Mouse (Mus musculus) frontal cortex, postnatal 14 days (tissue): Measurements from ENCODE around the gene Nme4.
"Not testable (repeated sequence)": the region's sequence is repeated elsewhere in the genome, so short reads cannot be mapped to it uniquely, and the experiment has no call there.

Experiments used
- DNase-seq, 2 experiments: peaks; one replicate each; pipeline ENCODE4 v3.0.0; 2022; ENCODE audit warnings: low spot score in 2 of 2

Nme4 gene

DNA sequence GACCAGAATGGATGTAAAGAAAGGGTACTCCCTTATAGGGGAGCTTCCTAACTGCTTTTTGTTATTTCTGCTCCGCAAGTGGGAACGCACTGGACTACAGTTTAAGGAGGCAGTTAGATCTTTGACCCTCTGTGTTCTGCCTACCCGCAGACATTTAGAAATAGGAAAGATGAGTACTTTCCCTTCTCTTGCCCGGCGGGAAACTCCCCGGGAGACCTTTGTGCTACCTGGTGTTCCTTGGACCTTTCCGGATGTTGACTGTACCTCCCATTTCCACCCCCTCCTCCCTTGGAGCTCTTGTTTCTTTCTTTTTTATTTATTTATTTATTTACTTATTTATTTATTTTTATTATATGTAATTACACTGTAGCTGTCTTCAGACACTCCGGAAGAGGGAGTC lies 18.7 kb upstream of the Nme4 start:
- DNase-seq, result no peak

DNA sequence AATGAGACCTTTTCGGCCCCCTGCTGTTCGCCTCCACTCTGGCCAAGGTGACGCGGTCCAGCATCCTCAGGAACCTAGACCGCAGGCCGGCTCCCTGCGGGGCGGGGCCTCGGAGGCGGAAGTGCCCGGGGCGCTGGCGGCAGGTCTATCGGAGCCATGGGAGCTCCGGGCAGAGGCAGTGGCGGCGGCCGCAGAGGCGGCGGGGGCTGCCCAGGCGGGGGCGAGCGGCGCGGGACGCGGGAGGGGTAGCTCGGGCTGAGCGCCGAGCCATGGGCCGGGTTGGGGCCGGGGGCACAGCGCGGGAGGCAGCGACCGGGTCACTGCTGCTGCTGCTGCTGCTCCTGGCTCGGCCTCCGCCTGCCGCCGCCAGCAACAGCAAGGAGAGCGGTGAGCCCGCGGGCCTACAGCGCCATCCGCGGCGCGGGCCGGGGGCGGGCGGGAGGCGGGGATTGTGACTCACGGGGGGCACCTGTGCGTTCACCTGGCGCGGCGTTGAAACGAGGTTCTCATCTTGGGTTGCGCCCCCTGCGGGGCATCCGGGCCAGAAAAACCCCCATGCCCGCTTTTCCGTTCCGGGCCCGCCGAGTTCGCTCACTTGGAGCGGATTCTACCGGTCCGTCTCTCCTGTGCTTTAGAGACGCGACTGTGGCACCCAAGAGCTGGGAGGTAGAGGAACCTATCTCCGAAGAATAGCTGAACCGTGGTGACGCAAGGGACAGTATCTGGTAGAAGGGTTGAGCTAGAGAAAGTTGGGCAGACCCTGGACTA lies 18.0 kb upstream of the Nme4 start, which contains the start of gene Tmem8:
TSS of gene Tmem8 (plus strand) at position 119 of the 768 bp plus-strand sequence.
- DNase-seq, result peak in 1 of 2 experiments; percentile 63

DNA sequence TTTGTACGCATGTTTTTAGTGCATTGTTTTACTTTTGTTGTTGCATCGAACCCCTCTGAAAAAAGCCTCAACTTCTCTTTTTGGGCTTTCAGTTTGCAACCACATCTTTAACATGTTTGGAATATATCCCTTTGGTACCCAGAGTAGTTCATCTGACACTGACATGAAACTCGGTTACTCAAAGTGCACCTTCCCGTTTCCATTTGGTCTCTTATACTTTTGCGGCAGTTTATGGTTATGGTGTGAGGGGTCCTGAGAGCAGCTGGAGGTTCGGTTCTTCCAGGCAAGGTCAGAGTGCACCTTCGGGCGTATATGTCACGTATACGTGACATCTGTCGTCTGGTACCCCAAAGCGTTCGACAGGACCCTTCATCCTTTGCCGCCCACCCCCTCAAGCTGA lies 17.3 kb upstream of the Nme4 start:
- no peak for DNase-seq

DNA sequence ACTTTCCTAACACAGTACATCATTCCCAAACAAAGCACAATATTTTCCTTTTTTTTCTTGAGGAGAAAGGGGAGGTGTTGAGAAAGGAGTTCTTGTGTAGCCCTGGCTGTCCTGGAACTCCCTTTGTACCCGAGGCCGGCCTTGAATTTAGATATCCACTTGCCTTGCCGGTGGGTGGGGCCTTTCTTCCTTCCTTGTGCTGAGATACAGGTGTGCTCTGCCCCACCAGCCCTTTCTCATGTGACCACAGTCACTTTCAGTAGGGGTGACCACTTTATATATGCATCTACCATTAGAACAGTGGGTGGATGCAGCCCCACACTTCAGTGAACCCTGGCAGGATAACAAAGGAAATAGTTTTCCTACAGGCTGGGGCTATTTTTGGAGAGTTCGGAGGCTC lies 16.3 kb upstream of the Nme4 start:
- DNase-seq, result no peak

DNA sequence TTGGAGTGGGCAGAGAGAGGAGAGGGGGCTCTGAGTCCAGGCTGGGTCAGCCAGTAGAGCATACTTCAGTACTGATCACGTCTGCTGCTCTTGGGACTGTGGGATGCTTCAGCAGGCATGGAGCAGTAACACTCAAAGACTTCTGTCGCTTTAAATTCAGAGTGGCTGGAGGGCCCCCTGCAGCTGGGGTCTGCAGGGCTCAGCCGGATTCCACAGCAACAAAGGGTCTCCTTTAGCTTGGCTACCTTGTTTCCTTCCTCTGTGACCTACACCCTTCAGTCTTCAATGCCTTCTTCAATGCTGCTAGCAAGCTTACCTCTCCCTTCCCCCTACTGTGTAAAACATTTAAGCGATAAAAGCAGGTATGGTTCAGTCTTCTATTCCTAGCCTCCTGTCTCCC lies 15.6 kb upstream of the Nme4 start:
- DNase-seq, result no peak

DNA sequence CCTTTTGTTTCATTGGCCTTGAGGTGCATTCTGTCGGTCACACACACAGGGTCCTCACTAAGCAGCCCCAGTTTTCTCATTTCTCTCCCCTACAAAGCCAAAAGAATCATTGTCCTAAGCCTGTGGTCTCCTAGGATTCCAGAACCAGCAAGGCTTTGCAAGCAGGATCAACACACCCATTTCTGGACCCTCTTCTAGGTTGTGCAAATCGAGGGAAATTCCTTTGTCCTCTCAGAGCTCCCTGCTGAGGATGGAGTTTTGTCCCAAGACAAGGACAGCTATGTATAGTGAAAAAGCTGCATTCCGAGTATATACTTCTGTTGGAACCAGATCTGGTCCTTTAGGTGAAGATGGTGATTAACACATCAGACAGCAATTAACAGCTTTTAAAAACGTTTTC lies 14.8 kb upstream of the Nme4 start:
- DNase-seq, result no peak

DNA sequence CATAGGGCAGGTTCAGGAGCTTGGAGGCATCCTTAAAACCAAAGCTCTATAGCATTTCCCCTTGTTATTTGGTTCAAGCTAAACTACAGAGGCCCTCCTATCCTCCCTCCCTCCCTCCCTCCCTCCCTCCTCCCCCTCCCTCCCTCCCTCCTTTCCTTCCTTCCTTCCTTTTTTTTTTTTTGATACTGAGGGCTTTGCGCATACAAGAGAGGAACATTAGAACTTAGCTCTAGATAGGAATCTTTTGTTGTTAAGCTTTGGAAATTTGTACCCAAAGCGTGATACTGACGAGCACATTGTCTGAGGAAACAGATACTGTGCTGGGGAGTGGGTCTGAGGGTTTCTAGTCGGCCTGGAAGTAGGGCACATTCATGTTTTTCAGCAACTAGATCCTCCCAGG lies 10.2 kb upstream of the Nme4 start:
- no peak for DNase-seq

DNA sequence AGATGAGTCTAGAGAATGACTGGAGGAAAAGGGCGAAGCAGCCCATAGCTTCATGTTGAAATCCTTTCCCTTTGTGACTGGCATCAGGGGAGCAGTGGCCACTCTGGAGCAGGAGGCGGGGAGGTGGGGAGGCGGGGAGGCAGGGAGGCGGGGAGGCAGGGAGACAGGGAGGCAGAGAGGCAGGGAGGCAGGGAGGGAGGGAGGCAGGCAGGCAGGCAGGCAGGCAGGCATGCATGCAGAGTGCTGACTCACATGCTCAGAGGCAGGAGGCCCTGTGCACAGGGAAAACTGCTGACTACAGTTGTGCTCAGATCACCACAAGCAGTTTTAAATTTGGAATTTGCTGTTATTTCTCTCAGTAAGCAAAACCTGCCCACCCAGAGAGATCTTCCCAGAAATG lies 6.1 kb upstream of the Nme4 start:
- DNase-seq, result no peak

DNA sequence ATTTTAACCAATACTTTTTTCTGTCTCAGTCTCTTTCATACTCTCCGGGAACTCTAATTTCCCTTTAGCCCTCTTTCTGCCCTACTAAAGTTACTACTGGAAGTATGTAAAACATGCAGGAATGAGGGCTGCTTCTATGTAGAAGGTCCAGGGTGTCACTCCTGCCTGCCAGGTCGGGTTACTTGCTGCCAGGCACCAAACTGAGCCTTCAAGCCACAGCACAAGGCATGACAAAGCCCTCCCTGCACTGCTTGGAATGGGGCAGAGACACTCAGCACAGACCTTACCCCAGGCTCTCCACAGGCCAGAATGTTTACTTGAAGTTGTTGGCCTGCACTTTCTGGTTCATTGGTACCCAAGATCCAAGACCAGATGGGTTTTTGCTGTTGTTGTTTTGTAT lies 4.8 kb upstream of the Nme4 start:
- DNase-seq, result no peak

DNA sequence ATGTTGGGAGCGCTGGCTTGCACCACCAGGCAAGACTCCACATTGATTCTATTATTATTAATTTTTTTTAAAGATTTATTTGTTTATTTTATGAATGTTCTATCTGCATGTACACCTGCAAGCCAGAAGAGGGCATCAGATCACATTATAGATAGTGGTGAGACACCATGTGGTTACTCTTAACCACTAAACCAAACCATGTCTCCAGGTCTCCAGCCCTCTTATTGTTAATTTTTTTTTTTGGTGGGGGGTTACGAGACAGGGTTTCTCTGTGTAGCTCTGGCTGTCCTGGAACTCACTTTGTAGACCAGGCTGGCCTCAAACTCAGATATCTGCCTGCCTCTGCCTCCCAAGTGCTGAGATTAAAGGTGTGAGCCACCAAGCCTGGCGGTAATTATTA lies 3.9 kb upstream of the Nme4 start:
- DNase-seq, result not testable (repeated sequence)

DNA sequence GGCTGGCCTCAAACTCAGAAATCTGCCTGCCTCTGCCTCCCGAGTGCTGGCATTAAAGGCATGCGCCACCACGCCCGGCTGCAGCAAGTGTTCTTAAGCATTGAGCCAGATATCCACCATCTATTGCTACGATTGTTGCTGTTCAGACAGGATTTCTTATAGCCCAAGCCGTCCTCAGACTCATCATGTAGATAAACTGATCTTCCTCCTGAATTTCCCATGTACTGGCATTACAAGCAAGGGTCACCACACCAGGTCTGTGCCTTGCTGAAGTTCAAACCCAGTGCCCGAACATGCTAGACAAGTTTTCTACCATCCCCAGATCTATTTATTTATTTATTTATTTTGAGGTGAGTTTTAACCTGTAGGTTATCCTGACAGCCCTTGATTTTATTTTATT lies 3.1 kb upstream of the Nme4 start:
- DNase-seq, result no peak

DNA sequence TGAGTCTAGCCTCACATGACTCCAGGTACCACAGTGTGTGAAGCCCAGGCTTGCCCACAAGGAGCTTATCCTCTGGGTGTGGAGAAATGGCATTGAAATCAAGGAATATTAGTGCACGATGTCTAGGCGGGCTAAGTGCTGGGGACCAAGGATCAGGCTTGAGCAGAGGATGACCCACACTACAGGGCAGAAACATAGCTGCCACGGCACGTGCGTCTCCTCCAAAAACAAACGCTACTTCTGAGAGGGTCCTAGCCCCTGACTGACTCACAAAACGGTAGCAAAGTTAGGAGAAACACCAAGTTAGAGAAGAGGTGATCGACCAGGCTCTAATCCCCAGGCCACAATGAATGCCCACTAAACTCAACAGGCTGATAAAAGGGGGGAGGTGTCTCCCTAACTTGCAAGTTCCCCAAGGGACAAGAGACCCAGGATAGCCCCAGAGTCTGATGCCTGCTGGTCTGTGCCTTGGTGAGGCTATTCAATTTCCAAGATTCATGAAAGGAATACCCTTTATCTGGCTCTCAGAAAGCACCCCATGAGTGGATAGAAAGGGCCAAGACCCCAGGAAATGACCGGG lies 781 bp downstream of the Nme4 start:
- no peak for DNase-seq

DNA sequence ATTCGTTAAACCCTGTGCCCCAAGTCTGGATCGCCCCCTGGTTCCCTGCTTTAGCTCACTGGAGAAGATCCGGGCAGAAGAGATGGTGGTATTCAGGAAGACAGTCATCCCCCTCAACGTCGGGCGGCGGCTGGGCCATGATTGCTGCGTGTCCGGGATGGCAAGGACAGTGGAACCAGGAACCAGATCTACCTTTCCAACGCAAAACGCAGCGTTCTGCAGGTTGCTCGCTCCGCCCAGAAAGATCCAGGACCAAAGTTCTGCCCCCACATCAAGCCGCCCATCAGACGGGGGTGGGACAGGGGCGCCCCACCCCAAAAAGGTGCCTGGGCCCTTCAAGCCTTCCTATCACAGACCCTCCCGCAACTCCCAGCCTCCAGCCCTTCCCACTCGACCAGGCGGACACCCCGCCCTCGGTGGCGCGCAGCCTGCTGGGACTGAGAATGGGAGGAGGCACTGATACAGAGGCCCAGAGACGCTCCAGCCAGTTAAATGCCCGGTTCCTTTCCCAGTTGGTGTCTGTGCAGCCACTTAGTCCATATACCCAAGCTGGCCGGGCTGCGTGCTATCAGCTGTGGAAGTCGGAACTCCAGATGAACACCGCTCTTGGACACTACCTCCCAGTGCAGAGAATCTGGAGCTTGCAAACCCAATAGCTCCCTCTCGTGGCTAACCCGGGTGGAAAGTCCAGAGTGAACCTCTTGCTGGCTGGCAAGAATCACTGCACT lies 5.3 kb downstream of the Nme4 start, which contains the start of gene Decr2:
TSS of gene Decr2 (minus strand) at position 433 of the 728 bp plus-strand sequence.
- DNase-seq, result peak; percentile 78 to 86

DNA sequence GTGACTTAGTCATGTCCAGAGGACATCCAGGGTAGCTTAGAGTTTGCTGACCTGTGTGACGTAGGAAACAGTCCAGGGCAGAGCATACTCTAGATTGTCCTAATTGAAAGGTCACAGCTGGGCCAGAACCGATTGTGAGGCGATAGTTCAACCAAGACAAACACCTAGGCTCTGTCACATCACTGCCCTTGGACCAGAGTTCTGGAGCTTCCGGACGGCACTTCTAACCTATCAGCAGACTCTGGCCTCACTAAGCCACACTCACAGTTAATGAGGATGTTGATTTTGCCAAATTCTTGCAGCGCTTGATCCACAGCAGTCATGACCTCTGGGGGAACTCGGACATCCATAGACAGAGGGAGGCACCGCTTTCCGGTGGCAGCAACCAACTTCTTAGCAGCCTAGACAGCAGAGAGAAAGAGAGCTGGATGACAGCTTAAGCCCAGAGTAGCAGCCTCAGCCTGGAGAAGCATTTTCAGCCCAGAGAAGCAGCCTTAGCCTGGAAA lies 8.3 kb downstream of the Nme4 start:
- no peak for DNase-seq

DNA sequence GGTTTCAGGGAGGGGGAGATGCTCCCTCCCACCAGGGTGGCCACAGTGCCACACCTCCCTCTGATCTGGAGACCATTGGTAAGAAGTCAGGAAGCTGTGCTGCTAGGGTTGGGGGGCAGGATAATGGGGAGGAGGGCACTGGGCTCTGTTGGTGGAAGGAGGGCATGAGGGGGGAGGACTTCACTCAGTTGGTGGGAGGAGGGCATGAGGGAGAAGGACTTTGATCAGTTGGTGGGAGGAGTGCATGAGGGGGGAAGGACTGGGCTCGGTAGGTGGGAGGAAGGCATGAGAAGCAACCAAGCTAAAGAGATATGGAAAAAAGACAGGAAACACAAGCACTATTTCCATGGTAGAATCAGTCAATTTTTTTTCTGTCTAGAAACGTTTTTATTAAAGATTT lies 14.5 kb downstream of the Nme4 start:
- no peak for DNase-seq

DNA sequence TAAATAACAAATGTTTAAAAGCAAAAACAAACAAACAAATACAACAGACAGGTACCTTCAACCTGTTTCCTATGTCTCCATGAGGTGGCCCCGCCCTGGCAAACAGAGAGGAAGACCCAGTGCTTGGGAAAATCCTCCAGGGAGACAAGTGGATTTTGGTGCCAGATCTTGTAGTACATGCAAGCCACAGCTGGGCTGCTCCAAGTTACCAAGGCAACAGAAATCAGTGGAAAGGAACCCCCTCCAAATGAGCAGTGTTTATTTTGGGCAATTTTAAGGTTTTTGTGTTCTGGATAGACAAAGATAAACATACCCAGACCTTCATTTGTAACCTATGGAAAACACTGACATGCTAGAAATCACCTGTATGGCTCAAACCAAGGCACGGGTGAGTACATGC lies 16.6 kb downstream of the Nme4 start:
- DNase-seq, result no peak

DNA sequence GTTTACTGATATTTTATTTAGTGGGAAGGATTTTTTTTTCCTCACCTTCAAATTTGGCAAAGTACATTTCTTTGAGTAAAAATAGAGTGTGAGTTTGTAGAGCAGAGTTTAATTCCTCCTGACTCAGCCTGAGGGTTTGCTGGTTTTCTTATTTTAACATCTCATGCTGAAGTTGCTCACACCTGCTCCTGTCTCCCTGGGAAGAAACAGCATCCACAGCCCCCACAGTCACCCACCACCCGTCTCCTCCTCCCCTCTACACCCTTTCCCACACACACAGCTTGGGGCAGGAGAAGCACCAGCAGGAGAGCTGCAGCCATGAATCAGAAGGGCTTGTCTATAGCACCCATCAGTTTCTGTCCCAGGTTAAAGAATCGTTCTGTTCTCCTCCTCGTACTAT lies 20.2 kb downstream of the Nme4 start:
- no peak for DNase-seq

DNA sequence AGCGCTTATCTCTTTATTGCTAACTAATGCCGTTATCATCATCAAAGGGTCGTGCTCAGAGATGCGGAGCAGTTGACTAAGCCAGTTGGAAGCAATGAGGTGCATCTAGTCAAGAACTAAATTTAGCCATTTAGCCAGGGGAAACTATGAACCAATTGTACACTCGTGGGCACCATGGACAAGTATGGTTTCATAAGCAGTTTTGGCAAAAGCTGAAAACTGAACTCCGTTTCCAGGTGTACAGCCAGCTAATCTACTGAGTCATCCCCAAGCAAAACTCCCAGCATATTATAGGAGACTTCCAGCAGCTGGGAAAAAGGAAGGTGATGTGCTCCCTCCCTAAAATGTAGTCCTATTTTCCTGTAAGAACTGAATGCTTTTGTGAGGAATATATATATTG lies 25.3 kb downstream of the Nme4 start:
- DNase-seq, result no peak

DNA sequence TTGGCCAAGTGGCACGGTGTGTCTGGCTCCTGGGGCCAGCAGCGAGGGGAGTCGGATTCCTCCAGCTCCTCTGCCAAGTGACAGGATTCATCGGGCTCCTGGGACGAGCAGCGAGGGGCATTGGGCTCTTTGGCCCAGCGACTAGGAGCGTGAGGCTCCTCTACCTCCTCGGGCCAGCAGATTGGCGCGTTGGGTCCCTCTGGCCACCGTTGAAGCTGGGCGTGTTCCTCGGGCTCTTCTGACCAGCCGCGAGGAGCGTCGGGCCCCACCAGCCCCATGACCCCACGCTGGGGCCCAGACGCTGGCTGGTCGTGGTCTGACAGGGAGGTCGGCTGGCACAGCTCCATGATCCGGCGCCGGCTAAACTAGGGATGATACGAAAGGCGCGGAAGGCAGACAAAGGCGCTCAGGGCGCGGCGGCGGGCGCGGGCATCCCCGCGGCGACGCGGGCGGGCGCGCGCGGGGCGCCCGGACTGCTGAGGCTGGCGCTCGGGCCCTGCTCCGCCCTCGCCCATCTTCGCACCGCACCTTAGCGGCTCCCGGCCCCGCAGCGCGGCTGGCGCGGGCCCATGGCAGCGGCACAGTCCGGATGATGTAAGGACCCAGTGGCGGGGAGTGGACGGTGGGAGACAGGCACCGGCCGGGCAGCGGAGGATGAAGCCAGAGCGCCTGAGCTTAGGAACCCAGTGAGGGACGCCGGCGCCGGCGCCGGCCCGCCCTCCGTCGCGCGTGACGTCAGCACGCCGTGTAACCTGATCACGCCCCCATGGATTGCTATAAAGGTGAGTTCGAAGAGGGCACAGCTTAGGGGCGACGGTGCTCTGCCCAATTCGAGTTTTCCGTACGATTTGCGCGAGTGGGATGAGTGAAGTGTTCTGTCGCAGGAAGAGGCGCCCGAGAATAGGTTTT lies 26.3 kb downstream of the Nme4 start, which contains the start of gene Rab11fip3:
TSS of gene Rab11fip3 (minus strand) at position 725 of the 909 bp plus-strand sequence.
- peak; percentile 66 to 68 for DNase-seq

DNA sequence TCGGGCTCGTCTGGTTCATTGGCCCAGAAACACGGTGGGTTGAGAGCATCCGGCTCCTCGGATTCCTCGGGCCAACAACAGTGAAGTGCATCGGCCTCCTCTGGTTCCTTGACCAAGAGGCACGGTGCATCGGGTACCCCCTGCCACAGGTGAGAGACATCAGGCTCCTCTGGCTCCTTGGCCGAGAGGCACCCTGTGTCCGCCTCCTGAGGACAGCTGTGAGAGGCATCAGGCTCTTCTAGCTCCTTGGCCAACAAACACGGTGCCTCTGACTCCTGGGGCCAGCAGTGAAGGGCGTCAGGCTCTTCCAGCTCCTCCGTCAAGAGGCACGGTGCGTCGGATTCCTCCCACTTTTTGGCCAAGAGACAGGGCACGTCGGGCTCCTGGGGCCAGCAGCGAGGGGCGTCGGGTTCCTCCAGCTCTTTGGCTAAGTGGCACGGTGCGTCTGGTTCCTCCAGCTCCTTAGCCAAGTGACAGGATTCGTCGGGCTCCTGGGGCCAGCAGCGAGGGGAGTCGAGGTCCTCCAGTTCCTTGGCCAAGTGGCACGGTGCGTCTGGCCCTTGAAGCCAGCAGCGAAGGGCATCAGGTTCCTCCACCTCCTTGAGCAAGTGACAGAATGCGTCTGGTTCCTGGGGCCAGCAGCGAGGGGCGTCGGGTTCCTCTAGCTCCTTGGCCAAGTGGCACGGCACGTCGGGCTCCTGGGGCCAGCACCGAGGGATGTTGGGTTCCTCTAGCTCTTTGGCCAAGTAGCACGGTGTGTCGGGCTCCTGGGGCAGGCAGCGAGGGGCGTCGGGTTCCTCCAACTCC lies 27.2 kb downstream of the Nme4 start:
- DNase-seq, result no peak
